Mouse (Mus musculus): ENCODE measurements around the gene Rangap1. TPM values are rescaled to one million over a fixed set of nuclear protein-coding genes. Genes with fewer than 3 reads are reported as not detected.
A peak's percentile ranks its signal among the peaks of the same experiment; 100 is the strongest.

Rangap1 gene
- polyA plus RNA-seq, 1 experiment from 2014 or later = 33.9 TPM

DNA sequence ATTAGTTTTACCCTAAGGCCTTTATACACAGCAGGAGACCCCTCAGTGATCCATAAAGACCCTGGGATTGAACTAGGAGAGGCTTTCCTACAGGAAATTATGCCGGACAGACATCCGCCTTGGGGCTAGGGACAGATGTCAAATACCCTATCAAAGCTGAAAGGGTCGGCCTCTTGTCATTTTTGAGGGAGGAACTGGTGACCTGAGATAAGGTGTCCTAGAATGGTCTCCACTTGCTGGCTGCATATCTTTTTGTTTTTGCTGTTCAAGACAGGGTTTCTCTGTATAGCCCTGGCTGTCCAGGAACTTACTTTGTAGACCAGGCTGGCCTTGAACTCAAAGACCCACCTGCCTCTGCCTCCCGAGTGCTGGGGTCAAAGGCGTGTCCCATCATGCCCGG lies 19.2 kb upstream of the Rangap1 start:
- no peak for TF ChIP-seq CTCF (IDR thresholded peaks at IDR 0.05; ENCODE audit: low read depth)
- 0 out of 2 replicates have a peak, but pooled peaks cover 4% of the 10 kb centered on the region for H3K4me1 ChIP-seq (replicated peaks; ENCODE audit: insufficient read depth, low read length)
- no peak overlapping the region for H3K4me3 ChIP-seq (replicated peaks; ENCODE audit: low read depth, low read length)
- H3K36me3 ChIP-seq (ENCODE audit: insufficient read depth, low read length) = peaks cover 7% of the 10 kb centered on the region; the same call in 1 of the 2 replicates
- 88% methylated on average over 6 of the region's 6 CpGs for WGBS
- no peaks in the 10 kb centered on the region for H3K9me3 ChIP-seq (replicated peaks; ENCODE audit: low read length)
- no peak overlapping the region for H3K9ac ChIP-seq (ENCODE audit: low read depth, low read length)
- ATAC-seq (replicated peaks; ENCODE audit: low FRiP score, low read depth) (no peak), DNase-seq (ENCODE audit: low spot score) (no peak)
- no peak overlapping the region for H3K27ac ChIP-seq
- no peaks in the 10 kb centered on the region for H3K27me3 ChIP-seq (ENCODE audit: insufficient read depth, low read length)
- H3K4me2 ChIP-seq (ENCODE audit: low read length) = no peak overlapping the region

DNA sequence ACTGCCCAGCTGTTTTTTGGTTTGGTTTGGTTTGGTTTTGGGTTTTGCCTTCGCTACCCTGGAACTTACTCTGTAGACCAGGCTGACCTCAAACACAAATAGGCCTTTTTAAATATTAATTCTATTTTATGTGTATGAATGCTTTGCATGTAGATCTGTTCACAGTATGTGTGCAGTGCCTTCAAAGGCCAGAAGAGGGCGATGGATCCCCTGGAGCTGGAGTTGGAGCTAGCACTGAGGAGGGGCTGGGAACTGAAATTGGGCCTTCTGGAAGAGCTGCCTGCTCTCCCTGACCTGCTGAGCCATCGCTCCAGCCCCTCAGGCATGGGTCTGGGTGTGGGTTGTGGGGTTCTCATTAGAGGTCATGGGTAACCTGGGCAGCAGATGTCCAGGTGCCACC lies 16.6 kb upstream of the Rangap1 start:
- DNase-seq (ENCODE audit: low spot score) (no peak), ATAC-seq (replicated peaks; ENCODE audit: low FRiP score, low read depth) (no peak)
- Histone ChIP-seq H3K4me3 (replicated peaks; ENCODE audit: low read depth, low read length) (no peak overlapping the region), H3K27me3 (ENCODE audit: insufficient read depth, low read length) (no peaks in the 10 kb centered on the region), H3K9me3 (replicated peaks; ENCODE audit: low read length) (no peaks in the 10 kb centered on the region), H3K36me3 (ENCODE audit: insufficient read depth, low read length) (no peaks in the 10 kb centered on the region), H3K4me1 (replicated peaks; ENCODE audit: insufficient read depth, low read length) (no peaks in the 10 kb centered on the region), H3K27ac (no peak overlapping the region), H3K4me2 (ENCODE audit: low read length) (no peak overlapping the region), H3K9ac (ENCODE audit: low read depth, low read length) (no peak overlapping the region)
- peak; percentile 41 for TF ChIP-seq CTCF (IDR thresholded peaks at IDR 0.05; ENCODE audit: low read depth)
- WGBS = 94% methylated on average over 3 of the region's 3 CpGs

DNA sequence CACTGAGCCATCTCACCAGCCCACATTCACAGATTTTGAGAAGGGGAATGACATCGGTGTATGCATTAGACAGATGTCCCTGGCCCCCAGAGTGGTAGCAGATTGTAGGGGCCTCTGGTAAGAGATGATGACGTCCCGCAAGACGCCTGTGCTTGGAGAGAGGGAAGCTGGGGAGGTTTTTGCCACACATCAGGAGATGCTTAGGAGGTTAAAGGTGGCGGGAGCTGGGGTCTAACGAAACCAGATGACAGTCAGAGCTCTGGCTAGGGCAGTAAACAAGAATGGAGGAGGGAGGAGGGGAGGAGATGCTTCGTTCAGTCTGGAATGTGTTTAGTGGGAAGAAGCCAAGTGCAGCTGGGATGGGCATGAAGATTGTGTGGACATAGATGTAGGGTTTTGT lies 16.1 kb upstream of the Rangap1 start:
- H3K27me3 ChIP-seq (ENCODE audit: insufficient read depth, low read length) = no peaks in the 10 kb centered on the region
- no peak overlapping the region for H3K27ac ChIP-seq
- H3K4me2 ChIP-seq (ENCODE audit: low read length) = no peak overlapping the region
- no peak for TF ChIP-seq CTCF (IDR thresholded peaks at IDR 0.05; ENCODE audit: low read depth)
- H3K4me3 ChIP-seq (replicated peaks; ENCODE audit: low read depth, low read length) = no peak overlapping the region
- H3K4me1 ChIP-seq (replicated peaks; ENCODE audit: insufficient read depth, low read length) = no peaks in the 10 kb centered on the region
- no peaks in the 10 kb centered on the region for H3K9me3 ChIP-seq (replicated peaks; ENCODE audit: low read length)
- WGBS = 83% methylated on average over 7 of the region's 7 CpGs
- H3K36me3 ChIP-seq (ENCODE audit: insufficient read depth, low read length) = no peaks in the 10 kb centered on the region
- no peak for DNase-seq (ENCODE audit: low spot score)
- no peak for ATAC-seq (replicated peaks; ENCODE audit: low FRiP score, low read depth)
- no peak overlapping the region for H3K9ac ChIP-seq (ENCODE audit: low read depth, low read length)

- no peak for DNase-seq (ENCODE audit: low spot score)
- Histone ChIP-seq H3K9me3 (replicated peaks; ENCODE audit: low read length) (no peaks in the 10 kb centered on the region), H3K27ac (no peak overlapping the region), H3K4me2 (ENCODE audit: low read length) (no peak overlapping the region), H3K36me3 (ENCODE audit: insufficient read depth, low read length) (0 out of 2 replicates have a peak, but pooled peaks cover 2% of the 10 kb centered on the region), H3K27me3 (ENCODE audit: insufficient read depth, low read length) (no peaks in the 10 kb centered on the region), H3K9ac (ENCODE audit: low read depth, low read length) (no peak overlapping the region), H3K4me1 (replicated peaks; ENCODE audit: insufficient read depth, low read length) (no peaks in the 10 kb centered on the region), H3K4me3 (replicated peaks; ENCODE audit: low read depth, low read length) (no peak overlapping the region)
- no peak for ATAC-seq (replicated peaks; ENCODE audit: low FRiP score, low read depth)
- TF ChIP-seq CTCF (IDR thresholded peaks at IDR 0.05; ENCODE audit: low read depth) = no peak
- 91% methylated on average over 5 of the region's 5 CpGs for WGBS
Measured at GRCm38 (mm10) chr15:81760361-81761079, 15.2 kb upstream of the Rangap1 start.

DNA sequence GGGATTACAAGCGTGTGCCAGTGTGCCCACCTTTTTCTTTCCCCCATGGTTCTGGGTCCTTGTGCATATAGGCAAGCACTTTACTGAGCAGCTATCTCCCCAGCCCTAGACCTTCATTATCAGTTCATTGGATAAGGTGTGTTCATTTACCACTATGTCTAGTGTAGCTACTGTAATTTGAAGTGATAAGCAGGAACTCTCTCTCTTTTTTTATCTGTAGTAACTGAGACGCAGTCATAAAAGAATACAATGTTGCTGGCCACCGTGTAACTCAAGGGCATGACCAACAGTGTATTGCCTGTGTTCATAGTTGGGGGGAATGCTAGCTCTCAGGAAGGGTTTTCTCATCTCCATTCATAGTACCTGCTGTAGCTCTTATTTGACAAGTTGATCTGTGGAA lies 14.2 kb upstream of the Rangap1 start:
- Histone ChIP-seq H3K27me3 (ENCODE audit: insufficient read depth, low read length) (no peaks in the 10 kb centered on the region), H3K27ac (no peak overlapping the region)
- WGBS = 86% methylated on average over 3 of the region's 3 CpGs

GRCm38 (mm10) chr15:81758701-81759100 lies 13.4 kb upstream of the Rangap1 start:
- no peak for DNase-seq (ENCODE audit: low spot score)
- no peak overlapping the region for H3K9ac ChIP-seq (ENCODE audit: low read depth, low read length)
- H3K36me3 ChIP-seq (ENCODE audit: insufficient read depth, low read length) = 0 out of 2 replicates have a peak, but pooled peaks cover 7% of the 10 kb centered on the region
- H3K27ac ChIP-seq = no peak overlapping the region
- no peak overlapping the region for H3K4me3 ChIP-seq (replicated peaks; ENCODE audit: low read depth, low read length)
- H3K4me1 ChIP-seq (replicated peaks; ENCODE audit: insufficient read depth, low read length) = no peaks in the 10 kb centered on the region
- H3K9me3 ChIP-seq (replicated peaks; ENCODE audit: low read length) = no peaks in the 10 kb centered on the region
- ATAC-seq (replicated peaks; ENCODE audit: low FRiP score, low read depth) = no peak
- TF ChIP-seq CTCF (IDR thresholded peaks at IDR 0.05; ENCODE audit: low read depth) = no peak
- H3K4me2 ChIP-seq (ENCODE audit: low read length) = no peak overlapping the region
- no peaks in the 10 kb centered on the region for H3K27me3 ChIP-seq (ENCODE audit: insufficient read depth, low read length)
- 73% methylated on average over 5 of the region's 5 CpGs for WGBS

More for the DNA sequence above, 14.2 kb upstream of the Rangap1 start:
- no peak for TF ChIP-seq CTCF (IDR thresholded peaks at IDR 0.05; ENCODE audit: low read depth)
- 0 out of 2 replicates have a peak, but pooled peaks cover 7% of the 10 kb centered on the region for H3K36me3 ChIP-seq (ENCODE audit: insufficient read depth, low read length)
- no peak overlapping the region for H3K4me2 ChIP-seq (ENCODE audit: low read length)
- H3K4me3 ChIP-seq (replicated peaks; ENCODE audit: low read depth, low read length) = no peak overlapping the region
- DNase-seq (ENCODE audit: low spot score) (no peak), ATAC-seq (replicated peaks; ENCODE audit: low FRiP score, low read depth) (no peak)
- H3K9me3 ChIP-seq (replicated peaks; ENCODE audit: low read length) = no peaks in the 10 kb centered on the region
- H3K4me1 ChIP-seq (replicated peaks; ENCODE audit: insufficient read depth, low read length) = no peaks in the 10 kb centered on the region
- H3K9ac ChIP-seq (ENCODE audit: low read depth, low read length) = no peak overlapping the region
